Mouse (Mus musculus) stomach, embryonic 14.5 days (tissue): ENCODE results near the gene Tcte2. TPM values are rescaled to one million over a fixed set of nuclear protein-coding genes. Genes with fewer than 3 reads are reported as not detected.

ENCODE experiments used
- ATAC-seq: fragments of 200-750 bp; cut with Nextera tagmentation; 2 replicates; pipeline ENCODE4 v1.8.0; 2017; ENCODE audit warnings: low read depth, moderate TSS enrichment; ENCODE audit not compliant: insufficient number of reproducible peaks, insufficient read depth, low FRiP score
- H3K27ac ChIP-seq: fragments of 300-500 bp; sonication (generic); 2 replicates; pipeline ENCODE4 v1.5.1; 2014; ENCODE audit warnings: mild to moderate bottlenecking, low read length, moderate library complexity, mixed read lengths
- H3K27me3 ChIP-seq: fragments of 300-500 bp; sonication (generic); 2 replicates; pipeline ENCODE4 v1.6.1; 2014; ENCODE audit warnings: low read length, control low read depth, mixed read lengths; ENCODE audit not compliant: control insufficient read depth, insufficient read depth
- H3K36me3 ChIP-seq: fragments of 300-500 bp; sonication (generic); 2 replicates; pipeline ENCODE4 v1.6.1; 2014; ENCODE audit warnings: mild to moderate bottlenecking, control low read depth, low read length, moderate library complexity, mixed read lengths; ENCODE audit not compliant: control insufficient read depth, insufficient read depth
- H3K4me1 ChIP-seq: fragments of 300-500 bp; sonication (generic); 2 replicates; pipeline ENCODE4 v1.6.1; 2014; ENCODE audit warnings: low read length, control low read depth, mixed read lengths; ENCODE audit not compliant: control insufficient read depth, insufficient read depth
- H3K4me2 ChIP-seq: fragments of 300-500 bp; sonication (generic); replicated peaks from 2 replicates; pipeline ENCODE4 v1.6.1; 2014; ENCODE audit warnings: low read depth, low read length, control low read depth
- H3K4me3 ChIP-seq: fragments of 300-500 bp; sonication (generic); 2 replicates; pipeline ENCODE4 v1.5.1; 2014; ENCODE audit warnings: low read depth, low read length, control low read depth
- H3K9ac ChIP-seq: fragments of 300-500 bp; sonication (generic); replicated peaks from 2 replicates; pipeline ENCODE4 v1.6.1; 2014; ENCODE audit warnings: low read depth, mild to moderate bottlenecking, control low read depth, low read length, moderate library complexity, mixed read lengths
- H3K9me3 ChIP-seq: fragments of 300-500 bp; sonication (generic); 2 replicates; pipeline ENCODE4 v1.6.1; 2016; ENCODE audit warnings: low read depth, low read length, control low read depth; ENCODE audit not compliant: control insufficient read depth
- WGBS: fragments of 180-500 bp; shearing (Covaris S2); extraction: QIAGEN DNeasy Blood & Tissue Kit; methylation state at CpG from one replicate; pipeline ENCODE4 v1.1.7; 2014; 5-methylcytosine and 5-hydroxymethylcytosine counted together
- polyA plus RNA-seq: library from polyadenylated mRNA; unstranded; fragments of >200 nt; fragmentation: Nextera tagmentation; extraction: Ambion mirVana; gene quantifications from 2 replicates; pipeline ENCODE4 v1.2.1, GENCODE M21; 2014

Tcte2 gene
- polyA plus RNA-seq, 1 experiment from 2014 or later: 6.9 TPM

DNA sequence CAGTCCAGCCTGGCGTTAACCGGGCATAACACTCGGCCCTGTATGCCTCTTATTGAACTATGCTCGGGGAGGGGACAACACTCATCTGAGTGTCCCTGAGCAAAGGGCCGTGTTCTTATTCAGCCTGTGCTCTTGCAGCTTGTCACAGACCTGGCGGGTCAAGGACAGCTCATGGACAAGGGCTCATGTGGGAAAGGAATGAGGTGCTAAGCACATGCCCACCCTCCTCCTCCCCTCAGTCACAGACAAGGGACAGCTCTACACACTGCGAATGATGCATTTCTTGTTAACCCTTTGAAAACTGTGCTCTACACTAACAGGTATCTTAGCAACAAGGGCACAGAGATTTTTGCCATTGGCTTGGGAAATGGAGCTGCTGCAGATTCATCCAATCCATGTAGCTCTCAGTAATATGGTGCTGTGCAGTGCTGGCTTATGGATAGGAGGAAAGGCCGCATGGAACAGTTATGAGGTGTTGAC, 25.8 kb downstream of the Tcte2 start:
- WGBS: 65% methylated on average over 8 of the region's 8 CpGs
- ATAC-seq: no peak

DNA sequence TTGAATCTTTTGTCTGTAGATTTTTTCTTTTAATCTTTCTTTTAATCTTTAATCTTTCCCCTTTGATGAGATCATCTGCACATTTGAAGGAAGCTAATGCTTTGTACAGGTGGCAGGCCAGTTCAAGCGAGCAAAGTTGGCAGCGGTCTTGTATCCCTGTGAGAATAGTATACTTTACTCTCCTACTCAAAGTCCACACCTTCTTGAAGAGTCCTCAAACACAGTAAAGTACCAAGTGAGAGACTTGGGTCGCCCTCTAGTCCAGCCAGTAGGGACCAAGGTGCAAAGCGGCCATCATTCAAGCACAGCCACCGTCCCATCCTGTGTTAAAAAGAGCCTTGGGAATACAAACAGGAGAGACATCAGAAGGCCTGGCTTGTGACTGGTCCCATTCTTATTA, 26.6 kb downstream of the Tcte2 start:
- Histone ChIP-seq H3K4me2 (no peak overlapping the region), H3K9me3 (no peaks in the 10 kb centered on the region), H3K4me3 (no peak overlapping the region), H3K4me1 (peaks cover 3% of the 10 kb centered on the region; the same call in 1 of the 2 replicates), H3K27me3 (no peaks in the 10 kb centered on the region), H3K9ac (no peak overlapping the region), H3K36me3 (no peaks in the 10 kb centered on the region), H3K27ac (no peak overlapping the region)
- WGBS: 80% methylated on average over 5 of the region's 5 CpGs
- no peak for ATAC-seq

More for the DNA sequence above, 25.8 kb downstream of the Tcte2 start:
- H3K27ac ChIP-seq: no peak overlapping the region
- H3K27me3 ChIP-seq: no peaks in the 10 kb centered on the region
- no peaks in the 10 kb centered on the region for H3K9me3 ChIP-seq
- H3K36me3 ChIP-seq: no peaks in the 10 kb centered on the region
- H3K4me3 ChIP-seq: no peak overlapping the region
- H3K9ac ChIP-seq: no peak overlapping the region
- peaks cover 3% of the 10 kb centered on the region; the same call in 1 of the 2 replicates for H3K4me1 ChIP-seq
- H3K4me2 ChIP-seq: no peak overlapping the region

DNA sequence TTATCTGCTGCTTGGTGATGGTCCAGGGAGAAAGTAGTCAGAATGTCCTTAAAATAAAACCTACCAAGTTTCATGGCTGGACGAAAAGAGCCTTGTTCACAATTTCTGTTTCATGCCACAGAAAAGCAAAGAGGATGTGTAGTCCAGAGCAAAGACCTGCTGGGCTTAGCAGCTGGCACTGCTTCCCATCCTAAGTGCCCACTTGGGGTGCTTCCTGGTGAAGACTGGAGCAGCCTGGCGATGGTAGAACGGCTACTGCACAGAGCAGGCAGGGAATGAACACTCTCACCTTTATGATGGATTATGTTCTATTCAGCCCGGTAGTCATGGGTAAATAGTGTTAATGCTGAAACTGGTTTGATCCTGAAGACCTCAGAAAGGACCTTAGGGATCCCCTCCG, 27.7 kb downstream of the Tcte2 start:
- ATAC-seq: no peak

DNA sequence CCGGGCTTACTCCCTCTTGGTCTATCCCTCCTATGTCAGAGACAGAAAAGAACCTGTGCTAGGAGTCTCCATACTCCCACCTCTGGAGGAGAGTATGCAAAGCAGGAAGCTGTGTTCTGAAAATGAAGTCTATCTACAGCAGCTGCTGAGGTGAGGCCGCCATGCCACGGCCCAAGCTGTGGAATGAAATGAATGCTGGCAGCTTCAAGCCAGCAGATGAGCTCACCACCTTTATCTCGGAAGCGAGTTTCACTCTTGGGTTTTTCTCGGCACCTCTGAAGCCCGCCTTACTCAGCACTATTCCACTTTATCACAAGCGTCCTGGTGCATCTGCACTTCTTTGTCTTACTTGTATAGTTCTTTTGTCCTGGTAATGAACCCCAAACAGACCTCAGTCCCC, 28.9 kb downstream of the Tcte2 start:
- Histone ChIP-seq H3K9ac (no peak overlapping the region), H3K4me1 (0 out of 2 replicates have a peak, but pooled peaks cover 3% of the 10 kb centered on the region), H3K4me2 (no peak overlapping the region), H3K27me3 (no peaks in the 10 kb centered on the region), H3K27ac (peak overlapping the region; percentile 59; the same call in 1 of the 2 replicates), H3K9me3 (no peaks in the 10 kb centered on the region), H3K36me3 (no peaks in the 10 kb centered on the region), H3K4me3 (no peak overlapping the region)
- WGBS: 38% methylated on average over 8 of the region's 8 CpGs
- ATAC-seq: peak; percentile 51; the same call in 1 of the 2 replicates

More for the DNA sequence above, 27.7 kb downstream of the Tcte2 start:
- H3K27ac ChIP-seq: no peak overlapping the region
- H3K27me3 ChIP-seq: no peaks in the 10 kb centered on the region
- no peak overlapping the region for H3K4me3 ChIP-seq
- H3K9ac ChIP-seq: no peak overlapping the region
- no peak overlapping the region for H3K4me2 ChIP-seq
- H3K9me3 ChIP-seq: no peaks in the 10 kb centered on the region
- no peaks in the 10 kb centered on the region for H3K36me3 ChIP-seq
- H3K4me1 ChIP-seq: 0 out of 2 replicates have a peak, but pooled peaks cover 3% of the 10 kb centered on the region
- 73% methylated on average over 5 of the region's 5 CpGs for WGBS

DNA sequence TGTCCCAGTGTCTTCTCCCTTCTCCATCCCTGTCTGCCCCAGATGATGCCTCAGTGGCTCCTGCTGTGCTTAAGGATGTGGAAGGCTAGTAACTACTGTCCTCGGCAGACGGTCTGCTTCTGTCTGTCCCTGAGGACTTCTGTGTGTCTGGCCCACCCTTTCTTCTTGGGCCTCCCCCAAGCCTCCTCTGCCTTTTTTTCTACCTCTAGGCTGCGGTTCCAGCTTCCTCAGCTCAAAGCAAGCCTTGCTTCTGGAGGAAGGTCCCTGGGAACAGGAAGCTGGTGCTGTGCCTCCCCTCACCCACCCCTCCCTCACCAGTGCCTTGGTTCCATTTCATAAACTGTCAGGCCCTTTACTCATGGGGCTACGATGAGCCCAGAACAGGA, 29.9 kb downstream of the Tcte2 start:
- Histone ChIP-seq H3K27ac (no peak overlapping the region), H3K4me3 (no peak overlapping the region), H3K4me2 (no peak overlapping the region), H3K36me3 (no peaks in the 10 kb centered on the region), H3K9me3 (no peaks in the 10 kb centered on the region), H3K9ac (no peak overlapping the region), H3K27me3 (no peaks in the 10 kb centered on the region), H3K4me1 (no peaks in the 10 kb centered on the region)
- 56% methylated on average over 4 of the region's 4 CpGs for WGBS
- no peak for ATAC-seq

DNA sequence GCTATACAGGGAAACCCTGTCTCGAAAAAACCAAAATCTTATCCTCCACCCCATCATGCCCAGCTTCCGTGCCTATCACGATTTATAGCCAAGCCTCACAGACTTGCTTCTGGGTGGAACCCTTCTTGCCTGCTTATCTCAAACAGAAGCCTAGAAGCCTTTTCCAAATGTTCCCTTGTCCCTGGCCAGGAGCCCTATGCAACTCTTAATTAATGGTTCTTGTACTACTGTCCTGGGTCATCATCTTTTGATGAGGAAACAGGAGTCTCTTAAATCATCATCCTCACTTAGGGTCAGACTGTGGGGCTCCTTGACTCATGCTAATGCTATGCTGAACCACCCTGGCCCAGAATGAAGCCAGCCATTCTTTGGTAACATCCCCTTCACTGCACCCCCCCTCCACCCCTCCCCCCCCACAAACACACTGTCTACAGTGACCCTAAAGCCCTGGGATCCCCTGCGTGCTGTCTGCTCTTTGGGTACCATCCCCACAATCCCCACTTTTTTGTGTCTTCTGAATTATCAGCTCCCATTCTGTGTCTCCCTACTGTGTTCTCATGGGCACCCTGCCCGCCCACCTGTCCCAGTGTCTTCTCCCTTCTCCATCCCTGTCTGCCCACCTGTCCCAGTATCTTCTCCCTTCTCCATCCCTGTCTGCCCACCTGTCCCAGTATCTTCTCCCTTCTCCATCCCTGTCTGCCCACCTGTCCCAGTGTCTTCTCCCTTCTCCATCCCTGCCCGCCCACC, 30.5 kb downstream of the Tcte2 start:
- Histone ChIP-seq H3K4me1 (no peaks in the 10 kb centered on the region), H3K36me3 (no peaks in the 10 kb centered on the region), H3K9me3 (no peaks in the 10 kb centered on the region), H3K27ac (no peak overlapping the region), H3K4me3 (no peak overlapping the region), H3K9ac (no peak overlapping the region), H3K27me3 (no peaks in the 10 kb centered on the region), H3K4me2 (no peak overlapping the region)
- 88% methylated on average over 6 of the region's 6 CpGs for WGBS
- no peak for ATAC-seq

DNA sequence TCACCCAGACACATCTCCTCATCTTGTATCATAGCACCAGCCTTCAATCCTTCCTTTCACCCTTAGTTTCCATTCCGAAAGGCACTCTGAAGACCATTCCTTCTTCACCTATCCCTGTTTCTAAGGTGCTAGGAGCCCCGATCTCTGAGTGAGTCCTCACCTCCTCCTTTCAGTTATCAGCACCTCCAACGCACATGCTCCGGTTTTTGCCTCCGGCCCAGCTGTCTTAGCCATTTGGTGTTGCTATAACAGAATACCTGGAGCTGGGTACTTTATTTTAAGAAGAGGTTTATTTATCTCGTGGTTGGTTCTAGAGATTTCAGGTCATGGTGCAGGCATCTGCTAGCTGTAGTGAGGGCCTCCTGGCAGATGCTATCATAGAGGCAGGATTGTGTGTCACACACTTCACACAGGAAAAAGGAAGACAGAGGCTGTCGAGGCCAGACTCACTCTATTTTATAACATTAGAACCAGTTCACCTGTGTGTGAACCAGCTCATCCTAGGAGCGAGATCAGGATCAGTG, 34.7 kb downstream of the Tcte2 start:
- Histone ChIP-seq H3K9ac (no peak overlapping the region), H3K27ac (no peak overlapping the region), H3K9me3 (no peaks in the 10 kb centered on the region), H3K4me2 (no peak overlapping the region), H3K4me3 (no peak overlapping the region), H3K36me3 (no peaks in the 10 kb centered on the region), H3K4me1 (no peaks in the 10 kb centered on the region), H3K27me3 (no peaks in the 10 kb centered on the region)
- no peak for ATAC-seq
- WGBS: 91% methylated on average over 8 of the region's 8 CpGs

DNA sequence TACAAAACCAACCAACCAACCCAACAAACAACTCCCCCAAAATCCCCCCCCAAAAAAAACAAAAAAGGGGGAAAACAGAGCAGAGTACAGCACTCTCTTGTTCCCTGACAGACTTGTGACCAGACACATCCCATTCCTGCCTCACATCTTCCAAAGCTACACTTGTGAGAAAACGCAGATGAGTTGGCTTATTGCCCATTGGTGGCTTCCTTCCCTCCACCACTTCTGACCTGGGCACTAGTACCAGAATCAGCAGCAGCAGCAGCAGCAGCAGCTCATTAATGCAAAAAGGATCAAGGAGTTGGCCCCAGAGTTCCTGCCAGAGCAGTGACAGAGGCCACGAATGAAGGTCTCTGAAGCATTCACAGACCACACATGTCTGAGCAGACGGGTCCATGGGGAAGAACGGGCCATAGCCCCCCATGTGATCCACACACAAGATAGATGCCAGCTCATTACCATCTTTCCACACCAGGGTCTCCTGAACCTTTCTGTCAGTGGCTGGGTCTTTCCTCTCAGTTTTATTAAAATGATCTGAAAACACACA, 36.5 kb downstream of the Tcte2 start:
- ATAC-seq: no peak
- no peaks in the 10 kb centered on the region for H3K36me3 ChIP-seq
- H3K27me3 ChIP-seq: no peaks in the 10 kb centered on the region
- H3K9me3 ChIP-seq: no peaks in the 10 kb centered on the region
- WGBS: 45% methylated on average over 4 of the region's 4 CpGs
- no peak overlapping the region for H3K27ac ChIP-seq
- H3K9ac ChIP-seq: no peak overlapping the region
- no peaks in the 10 kb centered on the region for H3K4me1 ChIP-seq
- no peak overlapping the region for H3K4me2 ChIP-seq
- no peak overlapping the region for H3K4me3 ChIP-seq
